Mouse (Mus musculus) megakaryocyte-erythroid progenitor cell, adult 5-6 weeks (primary cell): Measurements from ENCODE around the gene Samhd1. TPM values are rescaled to one million over a fixed set of nuclear protein-coding genes. Genes with fewer than 3 reads are reported as not detected.

Source experiments
- ATAC-seq: replicated peaks from 2 replicates; pipeline ENCODE4 v1.8.0; 2016; ENCODE audit warnings: mild to moderate bottlenecking, inconsistent platforms; ENCODE audit not compliant: severe bottlenecking, poor library complexity, low FRiP score, low TSS enrichment
- total RNA-seq, 2 experiments: library from RNA; stranded (forward) in 1 of 2; stranded (reverse) in 1 of 2; fragments of 200-1000, 215-1000 nt in 1 of 2; fragments of >200 nt in 1 of 2; fragmentation: Nextera tagmentation in 1 of 2; gene quantifications; 2 replicates each; pipeline ENCODE4 v1.2.3; 2014 to 2017

Samhd1 gene
- total RNA-seq, 2 experiments from 2014 or later: 60.9 to 63.5 TPM

DNA sequence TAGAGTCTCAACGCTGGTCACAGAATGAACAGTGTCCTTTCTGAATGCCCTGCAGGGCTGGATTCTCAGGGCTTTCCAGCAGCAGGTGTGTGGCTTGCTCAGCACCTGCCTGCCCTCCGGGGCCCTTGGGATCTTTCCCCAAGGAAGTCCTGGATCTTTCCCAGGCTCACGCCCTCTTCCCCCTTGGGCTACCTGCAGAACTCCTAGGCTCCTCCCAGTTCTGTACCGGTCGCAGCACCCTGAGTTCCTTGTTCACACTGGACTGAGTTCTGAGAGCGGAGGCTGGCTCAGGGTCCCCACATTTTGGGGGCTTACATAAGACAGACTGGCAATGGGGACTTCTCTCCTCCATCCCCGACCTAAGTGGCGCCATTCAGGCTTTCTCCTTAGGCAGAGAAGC lies 75.9 kb downstream of the Samhd1 start:
- ATAC-seq: no peak

DNA sequence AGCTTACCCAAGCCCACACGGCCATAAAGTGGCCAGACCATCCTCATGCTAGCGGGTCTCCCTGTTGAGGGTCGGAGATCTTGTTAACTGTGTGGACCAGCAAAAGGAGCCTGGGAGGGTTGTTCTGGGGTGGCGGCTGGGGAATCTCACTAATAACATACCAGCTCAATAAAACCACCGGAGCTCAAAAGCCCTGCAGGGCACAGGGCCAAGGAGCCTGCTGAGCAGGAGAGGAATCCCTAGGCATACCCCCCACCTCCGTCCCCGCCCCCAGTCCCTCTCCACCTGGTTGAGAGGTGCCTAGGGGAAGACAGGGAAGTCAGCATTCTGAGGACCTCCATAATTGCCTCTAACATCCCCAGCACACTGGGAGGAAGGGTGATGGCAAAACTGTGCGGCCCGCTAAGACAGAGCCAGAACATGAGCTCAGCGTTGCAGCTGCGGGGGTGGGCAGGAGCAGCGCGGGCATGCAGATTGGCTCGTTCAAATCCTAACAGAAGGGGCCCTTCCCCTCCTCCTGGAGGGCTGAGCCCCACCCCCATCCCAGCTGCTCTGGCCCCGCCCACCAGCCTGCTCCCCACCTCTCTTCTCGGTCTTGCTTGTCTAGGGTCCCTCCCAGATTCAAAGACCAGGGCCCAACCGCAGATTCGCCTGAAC lies 76.6 kb downstream of the Samhd1 start:
- ATAC-seq: no peak

DNA sequence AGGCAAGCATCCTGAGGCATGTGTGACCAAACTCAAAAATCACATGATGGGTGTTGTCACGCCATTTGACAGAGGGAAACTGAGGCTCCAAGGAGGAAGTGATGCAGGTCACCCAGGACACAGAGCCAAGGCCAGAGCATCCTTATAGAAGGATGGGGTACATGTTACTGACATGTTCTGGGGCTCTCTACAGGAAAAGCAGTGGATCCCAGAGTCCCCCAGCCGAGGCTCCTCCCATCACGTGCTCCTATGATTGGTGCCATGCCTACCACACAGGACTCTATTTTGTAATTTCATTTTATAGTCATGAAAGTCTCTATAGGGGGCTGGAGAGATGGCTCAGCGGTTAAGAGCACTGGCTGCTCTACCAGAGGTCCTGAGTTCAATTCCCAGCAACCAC lies 77.3 kb downstream of the Samhd1 start:
- ATAC-seq: no peak

DNA sequence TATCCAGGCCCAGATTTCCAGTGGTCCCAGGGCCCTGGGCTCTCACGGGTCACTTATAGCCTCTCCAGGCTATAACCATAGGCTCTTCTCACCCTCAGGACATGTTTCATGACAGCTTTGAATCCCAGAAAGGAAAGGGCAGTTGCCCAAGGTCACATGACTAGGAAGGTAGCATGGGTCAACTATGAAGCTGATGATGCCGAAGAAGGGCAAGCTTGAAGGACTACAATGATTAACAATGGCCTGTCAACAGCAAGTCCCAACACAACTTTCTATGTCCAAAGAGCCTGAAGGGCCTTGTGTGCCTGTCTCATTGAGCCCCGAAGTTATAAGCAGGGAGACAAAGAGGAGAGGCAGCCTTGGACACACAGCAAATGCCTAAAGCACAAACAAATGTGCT lies 77.9 kb downstream of the Samhd1 start:
- ATAC-seq: no peak

DNA sequence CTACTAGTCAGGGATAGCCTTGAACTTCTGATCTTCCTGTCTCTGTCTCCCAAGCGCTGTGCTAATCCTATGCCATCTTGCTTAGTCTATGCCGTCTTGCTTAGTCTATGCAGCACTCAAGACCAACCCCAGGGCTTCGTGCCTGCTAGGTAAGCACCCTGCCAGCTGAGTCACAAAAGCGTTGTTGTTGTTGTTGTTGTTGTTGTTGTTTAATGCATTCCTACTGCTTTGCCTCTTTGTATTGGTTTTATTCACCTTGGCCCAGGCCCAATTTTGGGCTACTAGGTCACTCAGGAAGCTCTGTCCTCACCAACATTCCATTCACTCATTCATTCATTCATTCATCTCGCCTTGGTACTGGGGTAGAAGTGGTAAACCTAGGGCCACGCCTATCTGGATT lies 79.3 kb downstream of the Samhd1 start:
- no peak for ATAC-seq

DNA sequence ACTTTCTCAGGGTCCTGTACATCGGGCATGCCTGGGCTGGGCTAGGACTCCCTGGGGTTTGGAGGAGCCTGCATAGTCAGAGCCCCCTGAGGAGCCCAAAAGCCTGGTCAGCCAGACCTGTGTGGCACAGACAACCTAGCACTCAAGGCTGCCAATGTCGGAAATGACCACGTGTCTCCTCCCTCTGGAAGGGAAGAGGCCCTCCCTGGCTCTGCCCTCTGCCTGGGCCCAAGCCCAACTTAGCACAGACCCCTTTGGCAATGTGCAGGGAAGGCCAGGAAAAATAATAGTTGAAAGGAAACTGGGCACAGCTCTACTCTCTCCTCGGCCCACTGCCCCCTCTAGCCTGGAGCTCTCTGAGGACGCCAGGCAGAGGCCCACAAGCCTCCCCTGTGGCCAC lies 80.2 kb downstream of the Samhd1 start:
- ATAC-seq: no peak

DNA sequence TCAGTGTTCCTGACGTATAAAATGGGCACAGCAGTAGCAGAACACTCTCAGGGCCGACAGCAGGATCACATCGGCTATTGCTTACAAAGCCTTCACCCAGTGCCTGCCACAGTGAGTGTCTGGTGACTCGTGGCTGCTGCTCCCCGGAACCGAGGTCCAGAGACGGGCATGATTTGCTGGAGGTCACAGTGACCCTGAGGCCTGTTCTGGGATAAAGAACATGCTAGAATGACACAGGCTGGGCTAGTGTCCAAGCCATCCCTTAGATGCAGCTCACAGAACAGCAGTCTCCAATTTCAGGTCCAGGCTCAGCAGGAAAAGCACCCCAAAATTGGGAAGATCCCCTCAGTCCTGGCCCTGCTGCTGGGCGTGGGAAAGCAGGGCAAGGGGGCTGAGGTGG lies 80.8 kb downstream of the Samhd1 start:
- no peak for ATAC-seq

DNA sequence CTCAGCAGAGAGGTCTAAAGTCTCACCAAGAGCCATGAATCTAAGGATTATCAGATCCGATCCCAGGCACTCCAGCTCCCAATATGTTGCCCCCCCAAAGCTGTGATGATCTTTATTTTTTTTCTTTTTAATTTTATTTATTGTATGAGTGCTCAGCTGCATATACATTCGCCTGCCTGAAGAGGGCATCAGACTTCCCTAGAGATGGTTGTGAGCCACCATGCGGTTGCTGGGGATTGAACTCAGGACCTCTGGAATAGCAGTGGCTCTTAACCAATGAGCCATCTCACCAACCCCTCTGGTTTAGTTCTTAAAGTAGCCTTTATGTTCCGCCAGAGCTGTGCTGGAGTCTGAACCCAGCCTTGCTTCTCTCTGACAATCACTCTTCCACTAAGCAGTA lies 81.3 kb downstream of the Samhd1 start:
- ATAC-seq: no peak

DNA sequence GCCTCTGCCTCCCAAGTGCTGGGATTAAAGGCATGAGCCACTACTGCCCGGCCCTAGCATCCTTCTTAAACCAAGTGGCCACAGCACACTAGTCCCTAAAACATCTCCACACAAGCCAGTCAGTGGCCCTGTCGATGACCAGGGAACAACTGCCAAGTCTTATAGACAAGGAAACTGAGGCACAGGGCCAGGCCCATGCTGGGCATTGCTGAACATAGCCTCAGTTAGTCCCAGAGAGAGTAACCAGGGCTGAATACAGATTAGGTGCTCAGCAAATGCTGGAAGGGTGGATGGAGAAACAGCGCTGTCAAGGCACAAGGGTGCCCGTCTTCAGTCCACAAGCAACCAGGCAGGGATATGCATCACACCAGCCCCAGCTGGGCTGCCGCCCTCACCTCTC lies 81.9 kb downstream of the Samhd1 start:
- no peak for ATAC-seq

DNA sequence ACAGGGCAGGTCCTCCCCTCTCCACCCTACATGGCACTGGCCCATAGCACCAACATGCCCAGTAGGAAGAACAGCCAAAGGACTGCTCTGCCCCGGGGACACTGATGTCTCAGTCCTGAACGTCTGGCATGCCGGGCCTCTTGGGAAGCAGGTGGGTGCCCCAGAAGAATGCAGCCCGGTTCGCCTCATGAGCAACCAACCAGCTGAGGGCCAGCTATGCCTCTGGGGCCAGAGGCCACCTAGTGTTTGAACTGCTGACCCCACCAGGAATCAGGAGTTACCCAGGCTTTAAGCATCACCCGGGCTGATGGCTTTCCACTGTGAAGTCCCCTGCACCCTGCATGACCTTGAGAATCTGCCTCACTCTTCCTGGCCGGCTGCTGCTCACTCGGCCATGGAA lies 82.6 kb downstream of the Samhd1 start:
- no peak for ATAC-seq

DNA sequence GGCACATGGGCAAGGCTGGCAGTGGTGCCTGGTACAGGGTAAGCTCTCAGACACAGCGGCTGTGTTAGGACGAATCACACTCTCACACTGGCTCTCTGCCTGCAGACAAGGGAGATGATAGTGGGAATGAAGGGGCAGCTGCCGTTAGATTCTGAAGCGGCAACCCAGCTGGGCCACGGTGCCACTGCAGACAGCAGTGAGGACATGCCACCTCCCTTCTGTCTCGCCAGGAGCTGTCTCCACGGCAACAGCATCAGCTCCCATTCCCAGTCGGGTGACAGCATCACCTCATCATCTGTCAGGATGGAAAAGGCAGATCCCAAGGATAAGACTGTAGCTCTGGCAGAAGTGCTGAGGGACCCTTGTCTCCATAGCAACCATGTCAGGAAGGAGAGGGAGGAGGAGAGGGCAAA lies 85.2 kb downstream of the Samhd1 start:
- no peak for ATAC-seq

DNA sequence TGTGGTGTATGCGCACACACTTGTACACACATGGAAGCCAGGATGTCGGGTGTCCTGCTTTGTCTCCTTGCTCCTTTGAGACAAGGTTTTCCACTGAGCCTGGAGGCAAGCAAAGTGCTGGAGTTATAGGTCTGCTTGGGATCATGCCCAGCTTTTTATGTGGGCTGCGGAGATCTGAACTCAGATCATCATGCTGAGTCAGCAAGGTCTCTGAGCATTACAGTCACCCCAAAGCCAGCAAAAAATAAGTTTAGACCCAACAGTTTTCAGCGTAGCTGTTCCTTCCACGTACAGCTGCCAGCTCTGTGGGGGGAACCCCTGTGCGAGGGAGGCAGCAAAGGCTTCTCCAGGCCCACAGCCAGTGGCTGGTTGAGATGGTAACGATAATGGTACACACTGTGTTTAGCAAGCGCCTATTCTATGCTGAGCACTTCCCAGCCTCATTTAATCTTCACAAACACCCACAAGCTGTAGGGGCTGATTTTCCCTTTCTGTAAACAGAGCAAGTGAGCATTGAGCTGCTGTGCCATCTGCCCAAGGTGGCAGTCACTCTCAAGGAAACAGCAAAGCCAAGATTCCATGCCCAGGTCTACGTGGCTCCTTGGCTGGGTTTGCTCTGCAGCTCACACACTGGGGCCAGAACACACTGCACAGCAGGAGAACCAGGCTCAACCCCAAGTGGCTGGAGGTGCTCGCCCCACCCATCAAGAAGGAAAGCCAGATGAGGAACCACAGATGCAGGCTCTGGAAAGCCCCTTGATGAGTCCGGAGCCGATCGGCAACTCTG lies 86.5 kb downstream of the Samhd1 start:
- ATAC-seq: peak; percentile 60

Other genes starting within 250 kb of the Samhd1 start
- gene Sla2, start 248.1 kb downstream of the Samhd1 start, total RNA-seq (2014; fragmentation: Nextera tagmentation): 0.35 and 0.74 TPM in 2 replicates
- 1.7 and 1.8 TPM in 2 replicates for gene Sla2, start 248.1 kb downstream of the Samhd1 start, total RNA-seq (2017)
- 29.3 and 32.0 TPM in 2 replicates for gene Ndrg3, start 143.2 kb downstream of the Samhd1 start, total RNA-seq (2014; fragmentation: Nextera tagmentation)
- 26.6 and 35.7 TPM in 2 replicates for gene Ndrg3, start 143.2 kb downstream of the Samhd1 start, total RNA-seq (2017)
- 31.8 and 35.1 TPM in 2 replicates for gene Dsn1, start 128.1 kb downstream of the Samhd1 start, total RNA-seq (2014; fragmentation: Nextera tagmentation)
- 34.1 and 93.4 TPM in 2 replicates for gene Dsn1, start 128.1 kb downstream of the Samhd1 start, total RNA-seq (2017)
- 11.0 and 11.7 TPM in 2 replicates for gene Soga1, start 56.0 kb downstream of the Samhd1 start, total RNA-seq (2014; fragmentation: Nextera tagmentation)
- 5.6 and 8.6 TPM in 2 replicates for gene Soga1, start 56.0 kb downstream of the Samhd1 start, total RNA-seq (2017)
- not detected in 2 replicates for gene Tldc2, start 48.2 kb downstream of the Samhd1 start, total RNA-seq (2014; fragmentation: Nextera tagmentation)
- not detected in 2 replicates for gene Tldc2, start 48.2 kb downstream of the Samhd1 start, total RNA-seq (2017)
- 61.3 and 76.0 TPM in 2 replicates for gene Rbl1, start 69.3 kb upstream of the Samhd1 start, total RNA-seq (2014; fragmentation: Nextera tagmentation)
- gene Rbl1, start 69.3 kb upstream of the Samhd1 start, total RNA-seq (2017): 78.7 and 83.2 TPM in 2 replicates
- 179 and 198 TPM in 2 replicates for gene Rpn2, start 143.8 kb upstream of the Samhd1 start, total RNA-seq (2014; fragmentation: Nextera tagmentation)
- 158 and 221 TPM in 2 replicates for gene Rpn2, start 143.8 kb upstream of the Samhd1 start, total RNA-seq (2017)
- not detected in 2 replicates for gene Mroh8, start 144.3 kb upstream of the Samhd1 start, total RNA-seq (2014; fragmentation: Nextera tagmentation)
- gene Mroh8, start 144.3 kb upstream of the Samhd1 start, total RNA-seq (2017): 0.34 TPM in 1 of 2 replicates, not detected in the other
- not detected in 2 replicates for gene Ghrh, start 212.2 kb upstream of the Samhd1 start, total RNA-seq (2014; fragmentation: Nextera tagmentation)
- gene Ghrh, start 212.2 kb upstream of the Samhd1 start, total RNA-seq (2017): not detected in 2 replicates
- 27.2 and 33.9 TPM in 2 replicates for gene Manbal, start 232.3 kb upstream of the Samhd1 start, total RNA-seq (2014; fragmentation: Nextera tagmentation)
- gene Manbal, start 232.3 kb upstream of the Samhd1 start, total RNA-seq (2017): 8.6 and 17.3 TPM in 2 replicates